Mouse (Mus musculus): ENCODE results near the gene Bckdk. TPM values are rescaled to one million over a fixed set of nuclear protein-coding genes. Genes with fewer than 3 reads are reported as not detected.

The Bckdk gene
- polyA plus RNA-seq (2016; fragmentation: Nextera tagmentation; extraction: Ambion mirVana): 111 and 119 TPM in 2 replicates

DNA sequence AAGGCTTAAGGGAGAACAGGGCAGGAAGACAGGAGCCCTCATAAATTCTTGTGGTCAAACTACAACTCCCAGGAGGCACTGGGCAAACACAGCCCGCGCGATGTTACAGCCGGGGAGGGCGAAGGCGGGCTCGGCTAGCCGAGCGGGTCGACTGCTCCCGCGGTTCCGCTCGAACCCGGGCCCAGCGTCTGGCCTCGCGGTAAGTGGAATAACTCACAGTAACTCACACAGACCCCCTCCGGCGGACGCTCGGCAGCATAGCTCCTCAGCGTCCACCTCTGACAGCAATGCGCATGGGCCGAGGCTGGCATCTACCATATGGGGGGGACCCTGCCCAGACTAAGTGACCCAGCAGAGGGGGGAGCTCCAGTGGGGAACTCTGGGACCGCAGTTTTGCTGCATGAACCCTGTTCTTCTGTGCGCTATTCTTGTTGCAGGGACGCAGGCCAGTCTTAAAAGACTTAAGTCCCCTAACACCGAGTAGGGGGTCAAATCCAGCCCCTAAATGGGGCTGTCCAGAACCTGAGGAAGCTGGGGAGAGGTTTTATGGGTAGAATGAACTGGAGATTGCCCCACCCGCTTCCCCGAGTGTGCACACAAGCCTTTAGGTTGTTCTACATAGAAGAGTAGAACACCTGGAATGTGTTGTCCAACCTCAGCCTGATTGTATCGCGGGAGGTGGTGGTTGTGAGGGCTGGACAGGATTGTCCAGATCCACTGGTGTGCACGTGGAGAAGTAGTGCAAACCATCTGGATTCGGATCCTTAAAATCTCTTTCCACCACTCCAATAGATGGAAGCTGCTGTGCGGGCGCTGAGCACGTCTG lies at the start of gene Bckdk:
TSS of gene Bckdk (plus strand) at position 112 of the 826 bp plus-strand sequence.
- H3K27ac ChIP-seq (replicated peaks): peak within 1 kb of the TSS; percentile 95
- DNase-seq (ENCODE audit: low spot score): peak; percentile 88
- no peaks in the 10 kb centered on the region for H3K9me3 ChIP-seq
- H3K36me3 ChIP-seq (replicated peaks): peaks cover 43% of the 10 kb centered on the region
- WGBS: 8% methylated on average over 38 of the region's 38 CpGs
- peak within 1 kb of the TSS; percentile 71 for H3K4me3 ChIP-seq
- H3K27me3 ChIP-seq (replicated peaks; ENCODE audit: low read depth, poor library complexity, severe bottlenecking): no peaks in the 10 kb centered on the region
- peaks cover 16% of the 10 kb centered on the region for H3K4me1 ChIP-seq

DNA sequence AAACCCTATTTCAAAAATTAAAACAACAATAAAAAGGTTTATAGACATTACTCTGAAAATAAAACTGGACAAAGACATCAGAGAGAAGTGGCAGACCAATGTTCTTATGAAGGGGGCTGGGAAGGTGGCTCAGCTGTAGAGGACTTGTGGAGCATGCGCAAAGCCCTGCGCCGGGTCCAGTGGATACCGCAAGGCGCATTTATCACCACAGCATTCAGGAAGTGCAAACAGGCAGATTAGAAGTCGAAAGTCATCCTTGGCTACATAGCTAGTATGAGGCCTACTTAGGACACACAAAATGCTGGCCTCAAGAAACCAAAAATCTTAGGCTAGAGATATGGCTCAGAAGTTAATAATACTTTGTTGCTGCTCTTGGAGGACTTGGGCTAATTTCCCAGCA lies 45.6 kb upstream of the Bckdk start:
- DNase-seq (ENCODE audit: low spot score): no peak
- H3K27ac ChIP-seq (replicated peaks): no peak overlapping the region
- 93% methylated on average over 6 of the region's 6 CpGs for WGBS
- peaks cover 4% of the 10 kb centered on the region; the same call in 1 of the 2 replicates for H3K36me3 ChIP-seq (replicated peaks)
- H3K9me3 ChIP-seq: no peaks in the 10 kb centered on the region
- H3K4me3 ChIP-seq: no peak overlapping the region
- no peaks in the 10 kb centered on the region for H3K4me1 ChIP-seq
- no peaks in the 10 kb centered on the region for H3K27me3 ChIP-seq (replicated peaks; ENCODE audit: low read depth, poor library complexity, severe bottlenecking)

DNA sequence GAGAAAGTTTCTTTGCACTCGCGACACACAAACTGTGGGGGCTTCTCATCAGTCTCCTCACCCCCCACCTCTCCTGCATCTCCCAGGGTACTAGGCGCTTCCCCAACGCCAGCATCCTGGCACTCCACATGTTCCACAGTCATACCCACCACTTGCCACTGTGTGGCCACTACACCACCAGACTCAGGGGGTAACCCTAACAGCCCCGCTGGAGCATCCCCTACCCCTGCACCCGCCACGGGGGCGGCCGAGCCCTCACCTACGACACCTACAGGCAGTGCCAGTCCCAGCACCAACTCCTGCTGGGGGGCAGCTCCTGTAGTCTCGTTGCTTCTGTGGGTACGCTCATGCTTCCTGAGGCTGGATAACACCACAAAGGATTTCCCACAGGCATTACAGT lies 37.4 kb upstream of the Bckdk start:
- 92% methylated on average over 12 of the region's 12 CpGs for WGBS
- DNase-seq (ENCODE audit: low spot score): no peak

DNA sequence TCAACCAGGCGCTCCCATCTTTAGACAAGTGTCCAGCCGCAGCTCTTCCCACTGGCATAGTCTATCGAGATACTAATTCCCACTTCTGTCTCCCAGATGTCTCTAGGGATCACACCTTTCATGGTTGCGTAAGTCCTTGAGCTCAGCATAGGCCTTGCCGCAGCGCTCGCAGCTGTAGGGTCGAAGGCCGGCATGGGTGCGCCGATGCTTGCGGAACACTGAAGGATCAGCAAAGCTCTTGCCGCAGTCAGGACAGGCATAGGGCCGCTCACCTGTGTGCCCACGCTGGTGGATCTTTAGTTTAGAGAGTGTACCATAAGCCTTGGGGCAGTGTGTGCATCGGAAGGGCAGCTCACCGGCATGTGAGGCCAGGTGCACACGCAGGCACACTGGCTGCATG lies 36.2 kb upstream of the Bckdk start:
- Histone ChIP-seq H3K36me3 (replicated peaks) (peaks cover 89% of the 10 kb centered on the region), H3K27me3 (replicated peaks; ENCODE audit: low read depth, poor library complexity, severe bottlenecking) (no peaks in the 10 kb centered on the region), H3K9me3 (no peaks in the 10 kb centered on the region), H3K27ac (replicated peaks) (no peak overlapping the region), H3K4me3 (no peak overlapping the region), H3K4me1 (no peaks in the 10 kb centered on the region)
- WGBS: 96% methylated on average over 18 of the region's 18 CpGs
- no peak for DNase-seq (ENCODE audit: low spot score)

More for the DNA sequence above, 37.4 kb upstream of the Bckdk start:
- no peaks in the 10 kb centered on the region for H3K9me3 ChIP-seq
- H3K27ac ChIP-seq (replicated peaks): no peak overlapping the region
- H3K27me3 ChIP-seq (replicated peaks; ENCODE audit: low read depth, poor library complexity, severe bottlenecking): no peaks in the 10 kb centered on the region
- no peaks in the 10 kb centered on the region for H3K4me1 ChIP-seq
- peaks cover 81% of the 10 kb centered on the region for H3K36me3 ChIP-seq (replicated peaks)
- H3K4me3 ChIP-seq: 0 out of 2 replicates have a peak overlapping the region, but pooled peaks have one; percentile 8

DNA sequence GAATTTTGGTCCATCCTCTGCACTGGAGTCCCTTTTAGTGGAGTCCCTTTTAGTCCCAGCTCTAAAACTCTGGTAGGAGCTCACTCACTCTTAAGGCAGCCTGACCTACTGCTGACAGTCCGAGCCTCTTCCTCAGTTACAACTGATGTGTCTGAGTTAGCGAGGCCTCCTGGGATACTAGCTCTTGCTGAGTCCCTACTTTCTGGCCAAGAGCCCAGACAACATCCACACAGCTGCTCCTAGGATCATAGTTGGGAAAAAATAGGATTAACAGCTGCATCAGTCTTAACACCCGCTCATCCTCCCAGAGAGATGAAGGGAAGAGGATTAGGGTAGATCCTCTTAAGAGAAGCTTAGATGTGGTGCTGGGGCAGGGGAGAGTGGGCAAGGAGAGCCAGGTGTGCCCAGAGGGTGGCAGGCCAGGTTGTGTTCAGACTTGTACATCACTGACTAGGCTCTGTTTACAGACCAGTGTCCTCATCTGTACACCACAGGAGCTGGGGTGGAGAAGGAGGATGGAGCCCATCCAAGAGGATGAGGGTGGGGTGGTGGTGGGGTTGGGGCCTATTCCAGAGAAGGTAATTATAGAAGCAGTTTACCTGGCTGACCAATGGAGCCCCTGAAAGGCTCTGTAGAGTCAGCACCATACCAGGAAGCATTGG lies 34.6 kb upstream of the Bckdk start:
- DNase-seq (ENCODE audit: low spot score): no peak
- 89% methylated on average over 3 of the region's 3 CpGs for WGBS
- Histone ChIP-seq H3K36me3 (replicated peaks) (peaks cover 98% of the 10 kb centered on the region), H3K4me3 (no peak overlapping the region), H3K27me3 (replicated peaks; ENCODE audit: low read depth, poor library complexity, severe bottlenecking) (no peaks in the 10 kb centered on the region), H3K4me1 (peaks cover 8% of the 10 kb centered on the region), H3K27ac (replicated peaks) (no peak overlapping the region), H3K9me3 (no peaks in the 10 kb centered on the region)

DNA sequence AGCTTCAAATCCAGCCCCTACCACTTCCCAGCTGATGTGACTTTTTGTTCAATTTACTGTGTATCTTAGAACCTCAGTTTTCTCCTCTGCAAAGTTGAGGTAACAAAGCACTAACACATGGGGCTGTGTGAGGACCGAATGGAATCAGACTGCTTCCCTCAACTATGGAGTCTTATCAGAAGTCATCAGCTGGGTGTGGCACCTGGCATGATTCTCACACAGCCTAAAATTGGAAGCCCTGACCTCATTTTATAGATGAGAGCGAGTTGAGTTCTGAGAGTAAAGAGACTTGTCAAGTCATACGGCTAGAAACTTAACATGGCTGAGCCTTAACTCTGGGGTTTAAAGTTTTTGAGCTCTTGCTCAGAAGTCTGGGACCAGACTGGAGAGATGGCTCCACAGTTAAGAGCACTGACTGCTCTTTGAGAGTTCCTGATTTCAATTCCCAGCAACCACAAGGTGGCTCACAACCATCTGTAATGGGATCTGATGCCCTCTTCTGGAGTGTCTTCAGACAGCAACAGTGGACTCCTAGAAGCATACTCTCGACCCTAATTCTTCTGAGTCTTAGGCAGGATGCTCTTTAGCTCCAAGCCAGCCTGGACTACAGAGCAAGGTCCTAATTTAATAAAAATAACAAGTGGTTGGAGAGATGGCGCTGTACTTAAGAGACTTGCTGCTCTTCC lies 33.6 kb upstream of the Bckdk start:
- Histone ChIP-seq H3K4me1 (peaks cover 12% of the 10 kb centered on the region), H3K27me3 (replicated peaks; ENCODE audit: low read depth, poor library complexity, severe bottlenecking) (no peaks in the 10 kb centered on the region), H3K9me3 (no peaks in the 10 kb centered on the region), H3K27ac (replicated peaks) (no peak overlapping the region), H3K36me3 (replicated peaks) (peaks cover 88% of the 10 kb centered on the region), H3K4me3 (0 out of 2 replicates have a peak overlapping the region, but pooled peaks have one; percentile 18)
- 84% methylated on average over 5 of the region's 5 CpGs for WGBS
- DNase-seq (ENCODE audit: low spot score): no peak

DNA sequence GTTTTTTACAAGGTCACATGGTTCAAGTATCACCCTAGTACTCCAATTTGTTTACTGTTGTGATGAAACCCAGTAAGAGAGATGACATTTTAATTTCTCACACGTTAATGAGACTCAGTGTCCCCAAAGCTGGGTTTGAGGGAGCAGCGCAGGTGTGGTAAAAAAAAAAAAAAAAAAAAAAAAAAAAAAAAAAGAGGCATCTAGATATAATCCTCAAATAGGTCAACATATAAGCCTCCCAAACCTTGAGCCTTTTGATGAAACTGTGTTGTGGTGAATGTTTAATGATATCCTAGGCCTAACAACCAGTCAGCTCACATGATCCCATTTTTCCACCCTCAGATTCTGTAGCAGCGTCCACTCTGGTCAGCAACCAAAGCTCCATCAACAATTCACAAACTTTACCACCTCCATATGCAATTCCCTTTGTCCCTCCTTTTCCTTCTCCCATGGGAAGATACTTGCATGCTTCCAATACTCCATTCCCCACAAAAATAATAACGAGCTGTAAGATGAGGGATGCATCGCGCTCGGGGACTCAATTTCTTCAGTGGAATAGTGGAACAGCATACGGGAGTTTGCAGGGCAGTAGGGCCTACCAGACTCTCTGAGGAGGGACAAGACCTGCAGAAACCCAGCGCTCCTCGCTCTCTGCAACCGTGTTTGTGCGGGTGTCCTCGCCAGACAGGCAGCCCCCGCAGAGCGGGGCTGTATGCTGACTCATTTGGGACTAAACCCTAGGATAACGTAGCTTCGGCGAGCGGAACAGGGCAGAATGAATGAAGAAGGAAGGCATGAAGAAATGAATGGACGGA lies 28.9 kb upstream of the Bckdk start:
- H3K4me1 ChIP-seq: peaks cover 22% of the 10 kb centered on the region
- H3K9me3 ChIP-seq: no peaks in the 10 kb centered on the region
- peak overlapping the region; percentile 93 for H3K4me3 ChIP-seq
- peaks cover 65% of the 10 kb centered on the region for H3K36me3 ChIP-seq (replicated peaks)
- peak overlapping the region; percentile 96 for H3K27ac ChIP-seq (replicated peaks)
- H3K27me3 ChIP-seq (replicated peaks; ENCODE audit: low read depth, poor library complexity, severe bottlenecking): no peaks in the 10 kb centered on the region
- DNase-seq (ENCODE audit: low spot score): no peak
- WGBS: 5% methylated on average over 20 of the region's 20 CpGs

DNA sequence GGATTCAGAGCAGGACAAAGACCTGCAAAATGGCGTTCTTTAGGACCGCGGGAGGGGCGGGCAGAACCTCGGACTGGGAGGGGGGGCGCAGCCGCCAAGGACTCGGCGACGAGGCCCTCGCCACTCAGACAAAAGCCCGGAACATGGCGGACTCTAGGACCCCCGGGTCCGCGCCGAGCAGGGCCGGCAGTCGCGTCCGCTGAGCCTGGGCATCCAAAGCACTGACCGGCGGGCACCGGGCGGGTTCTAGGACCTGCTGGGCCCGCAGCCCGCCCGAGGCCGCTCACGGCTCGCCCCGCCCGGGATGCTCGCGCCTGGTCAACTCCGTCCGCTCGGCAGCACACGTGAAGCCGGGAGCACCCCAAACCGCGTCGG lies 28.3 kb upstream of the Bckdk start:
- no peaks in the 10 kb centered on the region for H3K9me3 ChIP-seq
- peak overlapping the region; percentile 96 for H3K27ac ChIP-seq (replicated peaks)
- H3K4me3 ChIP-seq: peak overlapping the region; percentile 93
- DNase-seq (ENCODE audit: low spot score): peak; percentile 99
- H3K36me3 ChIP-seq (replicated peaks): peaks cover 65% of the 10 kb centered on the region
- no peaks in the 10 kb centered on the region for H3K27me3 ChIP-seq (replicated peaks; ENCODE audit: low read depth, poor library complexity, severe bottlenecking)
- WGBS: under 1% methylated on average over 43 of the region's 43 CpGs
- peaks cover 22% of the 10 kb centered on the region for H3K4me1 ChIP-seq

DNA sequence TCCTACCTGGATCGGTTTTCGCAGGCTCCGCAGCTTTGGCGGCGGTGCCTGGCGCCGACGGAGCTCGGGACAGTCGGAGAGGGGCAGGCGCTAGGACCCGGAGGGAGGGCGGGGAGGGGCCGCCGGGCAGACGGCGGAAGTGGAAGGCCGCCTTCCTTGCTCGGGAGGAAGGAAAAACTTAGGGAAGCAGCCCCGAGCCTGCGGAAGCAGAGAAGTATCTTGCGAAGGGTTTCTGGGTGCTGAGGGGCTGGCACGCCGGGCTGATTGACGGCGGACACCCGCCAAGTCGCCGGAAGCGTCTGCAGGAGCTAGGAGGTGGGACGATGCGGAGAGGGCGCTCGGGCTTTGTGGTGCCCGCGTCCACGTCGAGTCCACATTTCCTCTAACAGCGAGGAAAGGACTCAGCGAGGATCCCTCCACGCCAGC lies 27.8 kb upstream of the Bckdk start, which contains the start of gene Zfp646:
TSS of gene Zfp646 (plus strand) at position 181 of the 426 bp plus-strand sequence.
- under 1% methylated on average over 41 of the region's 41 CpGs for WGBS
- Histone ChIP-seq H3K4me3 (peak within 1 kb of the TSS; percentile 93), H3K4me1 (peaks cover 22% of the 10 kb centered on the region), H3K36me3 (replicated peaks) (peaks cover 65% of the 10 kb centered on the region), H3K27ac (replicated peaks) (peak within 1 kb of the TSS; percentile 96), H3K27me3 (replicated peaks; ENCODE audit: low read depth, poor library complexity, severe bottlenecking) (no peaks in the 10 kb centered on the region), H3K9me3 (no peaks in the 10 kb centered on the region)
- peak; percentile 95 for DNase-seq (ENCODE audit: low spot score)

DNA sequence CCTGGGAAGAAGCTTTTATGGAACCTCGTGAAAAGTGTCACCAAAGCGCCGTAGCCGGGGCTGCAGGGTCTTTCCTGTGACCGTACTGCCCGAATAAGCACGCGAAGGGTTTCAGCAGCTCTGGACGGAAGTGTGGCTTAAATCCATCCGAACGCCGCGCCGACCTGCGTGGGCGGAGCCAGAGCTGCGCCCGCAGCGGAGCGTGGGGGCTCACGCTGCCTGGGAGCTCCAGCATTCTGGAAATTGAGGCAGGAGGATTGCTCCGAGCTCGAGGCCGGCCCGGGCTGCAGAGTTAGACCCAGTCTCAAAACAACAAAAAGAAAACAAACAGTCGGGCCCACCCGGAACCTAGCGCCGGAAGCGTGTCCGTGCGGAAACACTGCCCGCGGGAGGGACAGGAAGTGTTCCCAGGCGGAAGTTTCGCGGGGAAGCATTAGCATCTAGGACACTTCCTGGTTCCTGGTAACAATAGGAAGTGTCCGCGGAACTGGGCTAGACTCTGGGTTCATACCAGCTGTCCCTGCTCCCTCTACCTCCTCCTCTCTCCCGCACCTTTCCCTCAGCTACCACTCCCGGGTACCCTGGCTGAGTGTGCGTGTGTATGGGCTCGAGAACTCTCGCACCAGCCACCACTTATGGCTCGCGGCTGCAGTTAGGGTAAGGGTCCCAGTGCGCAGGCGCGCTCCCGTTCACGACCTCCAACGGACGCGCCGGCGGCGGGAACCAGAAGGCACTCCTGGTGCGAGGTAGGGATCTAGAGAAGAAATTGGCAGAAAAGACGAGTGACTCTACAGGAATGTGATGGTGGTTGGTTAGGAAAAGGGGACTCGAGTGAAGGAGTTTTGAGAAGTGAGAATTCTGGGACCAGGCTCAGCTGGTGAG lies 27.2 kb upstream of the Bckdk start, which contains the start of gene Zfp668:
TSS of gene Zfp668 (minus strand) at position 362 of the 882 bp plus-strand sequence.
- peak; percentile 93 for DNase-seq (ENCODE audit: low spot score)

DNA sequence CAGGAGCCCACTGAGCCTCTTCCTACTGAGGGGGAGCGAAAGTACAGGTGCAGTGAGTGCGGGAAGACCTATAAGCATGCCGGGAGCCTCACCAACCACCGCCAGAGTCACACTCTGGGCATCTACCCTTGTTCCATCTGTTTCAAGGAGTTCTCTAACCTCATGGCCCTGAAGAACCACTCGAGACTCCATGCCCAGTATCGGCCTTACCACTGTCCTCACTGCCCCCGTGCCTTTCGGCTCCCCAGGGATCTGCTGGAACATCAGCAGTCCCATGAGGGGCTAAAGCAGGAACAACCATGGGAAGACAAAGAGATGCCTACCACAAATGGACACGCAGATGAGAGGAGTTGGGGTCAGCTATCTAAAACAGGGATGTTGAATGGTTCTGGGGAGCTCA lies 24.6 kb upstream of the Bckdk start:
- DNase-seq (ENCODE audit: low spot score): no peak
- Histone ChIP-seq H3K36me3 (replicated peaks) (peaks cover 68% of the 10 kb centered on the region), H3K4me3 (0 out of 2 replicates have a peak overlapping the region, but pooled peaks have one; percentile 1), H3K27ac (replicated peaks) (no peak overlapping the region), H3K4me1 (peaks cover 33% of the 10 kb centered on the region), H3K27me3 (replicated peaks; ENCODE audit: low read depth, poor library complexity, severe bottlenecking) (no peaks in the 10 kb centered on the region), H3K9me3 (no peaks in the 10 kb centered on the region)
- 97% methylated on average over 9 of the region's 9 CpGs for WGBS

More for the DNA sequence above, 27.2 kb upstream of the Bckdk start, which contains the start of gene Zfp668:
- under 1% methylated on average over 60 of the region's 60 CpGs for WGBS
- H3K4me3 ChIP-seq: peak within 1 kb of the TSS; percentile 93
- no peaks in the 10 kb centered on the region for H3K27me3 ChIP-seq (replicated peaks; ENCODE audit: low read depth, poor library complexity, severe bottlenecking)
- H3K36me3 ChIP-seq (replicated peaks): peaks cover 65% of the 10 kb centered on the region
- H3K27ac ChIP-seq (replicated peaks): peak within 1 kb of the TSS; percentile 96
- H3K9me3 ChIP-seq: no peaks in the 10 kb centered on the region
- H3K4me1 ChIP-seq: peaks cover 22% of the 10 kb centered on the region

Data from embryonic facial prominence, embryonic 10.5 days (tissue).